Mouse (Mus musculus) spleen, adult 12 weeks (tissue): ENCODE results near the gene Nrde2.

Experiments
- DNase-seq: peaks from one replicate; pipeline ENCODE4 v3.0.0; 2022; ENCODE audit warnings: low spot score

The Nrde2 gene

GRCm38 (mm10) chr12:100124913-100125798 lies 34.3 kb downstream of the Nrde2 start:
- DNase-seq = no peak

- DNase-seq = no peak
Observed at GRCm38 (mm10) chr12:100123476-100123875, 36.0 kb downstream of the Nrde2 start.

- no peak for DNase-seq
Observed at GRCm38 (mm10) chr12:100122921-100123381, 36.5 kb downstream of the Nrde2 start.

- no peak for DNase-seq
Observed at GRCm38 (mm10) chr12:100115982-100116381, 43.5 kb downstream of the Nrde2 start.

- peak; percentile 79 for DNase-seq
Observed at GRCm38 (mm10) chr12:100109986-100110696, 49.3 kb downstream of the Nrde2 start, which contains the start of gene Psmc1. Gene Psmc1 (plus strand): TSS chr12:100110154.

- no peak for DNase-seq
Observed at GRCm38 (mm10) chr12:100107436-100107835, 52.0 kb downstream of the Nrde2 start.

- DNase-seq = peak; percentile 41
Observed at GRCm38 (mm10) chr12:100106275-100106895, 53.1 kb downstream of the Nrde2 start.

- DNase-seq = no peak
Observed at GRCm38 (mm10) chr12:100104530-100104929, 54.9 kb downstream of the Nrde2 start.

GRCm38 (mm10) chr12:100101651-100102050 lies 57.8 kb downstream of the Nrde2 start:
- DNase-seq = no peak

GRCm38 (mm10) chr12:100100707-100101030 lies 58.8 kb downstream of the Nrde2 start:
- DNase-seq = no peak

- no peak for DNase-seq
Observed at GRCm38 (mm10) chr12:100099971-100100706, 59.3 kb downstream of the Nrde2 start.

- no peak for DNase-seq
Observed at GRCm38 (mm10) chr12:100093046-100093445, 66.4 kb downstream of the Nrde2 start.

GRCm38 (mm10) chr12:100090750-100091149 lies 68.7 kb downstream of the Nrde2 start:
- DNase-seq = no peak

GRCm38 (mm10) chr12:100089265-100089664 lies 70.2 kb downstream of the Nrde2 start:
- DNase-seq = no peak

- no peak for DNase-seq
Observed at GRCm38 (mm10) chr12:100088026-100088425, 71.4 kb downstream of the Nrde2 start.

- DNase-seq = no peak
Observed at GRCm38 (mm10) chr12:100079636-100080286, 79.7 kb downstream of the Nrde2 start.

- no peak for DNase-seq
Observed at GRCm38 (mm10) chr12:100075715-100076114, 83.7 kb downstream of the Nrde2 start.
